Mouse (Mus musculus) liver, adult 2 months (tissue): ENCODE measurements at regions not wholly inside any gene's neighbourhood (a gene's known extent, or its start where the extent isn't known, plus 50 kb on each side); places are given as distances from the start of the nearest gene placed in this dataset.

Source experiments
- DNase-seq: peaks from one replicate; pipeline ENCODE4 v3.0.0-alpha.2; 2011; ENCODE audit warnings: low read depth, low spot score; ENCODE audit errors: extremely low read depth
- H3K27ac ChIP-seq: fragments of 200-500 bp; replicated peaks from 2 replicates; pipeline ENCODE4 v1.5.1; 2012; ENCODE audit warnings: low read depth, mild to moderate bottlenecking, control low read depth, inconsistent platforms, low read length; ENCODE audit not compliant: insufficient read depth
- H3K27me3 ChIP-seq: fragments of 200-500 bp; 2 replicates; pipeline ENCODE4 v1.6.1; 2012; ENCODE audit warnings: mild to moderate bottlenecking, moderate library complexity, low read length, inconsistent platforms; ENCODE audit not compliant: control insufficient read depth, insufficient read depth
- H3K36me3 ChIP-seq: fragments of 200-500 bp; 2 replicates; pipeline ENCODE4 v1.6.1; 2012; ENCODE audit warnings: low read length, inconsistent platforms; ENCODE audit not compliant: control insufficient read depth, insufficient read depth
- H3K4me1 ChIP-seq: fragments of 200-500 bp; 2 replicates; pipeline ENCODE4 v1.6.1; 2011; ENCODE audit warnings: low read length; ENCODE audit not compliant: control insufficient read depth, insufficient read depth
- H3K4me3 ChIP-seq: fragments of 200-500 bp; 2 replicates; pipeline ENCODE4 v1.5.1; 2011; ENCODE audit warnings: low read depth, mild to moderate bottlenecking, control low read depth, low read length, moderate library complexity; ENCODE audit not compliant: insufficient read depth
- H3K79me2 ChIP-seq: fragments of 200-500 bp; 2 replicates; pipeline ENCODE4 v1.6.1; 2012; ENCODE audit warnings: inconsistent platforms, mild to moderate bottlenecking, low read length, moderate library complexity; ENCODE audit not compliant: control insufficient read depth, insufficient read depth
- H3K9ac ChIP-seq: fragments of 200-500 bp; 2 replicates; pipeline ENCODE4 v1.6.1; 2012; ENCODE audit warnings: low read depth, mild to moderate bottlenecking, control low read depth, inconsistent platforms, low read length
- CTCF ChIP-seq: fragments of 200-500 bp; IDR thresholded peaks from 2 replicates; pipeline ENCODE4 v1.5.1; 2011; ENCODE audit warnings: low read depth, low read length, control low read depth
- POLR2A ChIP-seq: fragments of 200-500 bp; IDR thresholded peaks from 2 replicates; pipeline ENCODE4 v1.6.1; 2011; ENCODE audit warnings: low read length, control low read depth; ENCODE audit not compliant: insufficient read depth; ENCODE audit errors: extremely low read depth
- WGBS: fragments of 180-500 bp; shearing (Covaris S2); methylation state at CpG from one replicate; pipeline ENCODE4 v1.1.7; 2018; 5-methylcytosine and 5-hydroxymethylcytosine counted together

GRCm38 (mm10) chr4:7222922-7223321 is 1015.9 kb downstream of the Car8 start:
- no peak for DNase-seq
- no peak overlapping the region for H3K27ac ChIP-seq
- H3K36me3 ChIP-seq: no peaks in the 10 kb centered on the region
- H3K79me2 ChIP-seq: no peaks in the 10 kb centered on the region
- no peaks in the 10 kb centered on the region for H3K27me3 ChIP-seq
- H3K9ac ChIP-seq: no peak overlapping the region
- no peaks in the 10 kb centered on the region for H3K4me1 ChIP-seq
- WGBS: 97% methylated on average over 3 of the region's 3 CpGs
- H3K4me3 ChIP-seq: no peak overlapping the region
- no peak for TF ChIP-seq POLR2A
- no peak for TF ChIP-seq CTCF

GRCm38 (mm10) chr4:7220426-7220825 is 1018.4 kb downstream of the Car8 start:
- Histone ChIP-seq H3K9ac (no peak overlapping the region), H3K79me2 (no peaks in the 10 kb centered on the region), H3K4me3 (no peak overlapping the region), H3K4me1 (no peaks in the 10 kb centered on the region), H3K36me3 (no peaks in the 10 kb centered on the region), H3K27ac (no peak overlapping the region), H3K27me3 (no peaks in the 10 kb centered on the region)
- no peak for DNase-seq
- TF ChIP-seq POLR2A: no peak
- no peak for TF ChIP-seq CTCF

- Histone ChIP-seq H3K36me3 (no peaks in the 10 kb centered on the region), H3K4me1 (no peaks in the 10 kb centered on the region), H3K27me3 (no peaks in the 10 kb centered on the region), H3K9ac (no peak overlapping the region), H3K27ac (no peak overlapping the region), H3K79me2 (no peaks in the 10 kb centered on the region), H3K4me3 (no peak overlapping the region)
- no peak for DNase-seq
- TF ChIP-seq CTCF (no peak), POLR2A (no peak)
- WGBS: 95% methylated on average over 5 of the region's 5 CpGs
Observed at GRCm38 (mm10) chr4:7215048-7216030, 1023.5 kb downstream of the Car8 start.

GRCm38 (mm10) chr4:7206987-7207386 is 1031.9 kb downstream of the Car8 start:
- WGBS: 83% methylated on average over 1 of the region's 1 CpGs
- no peak overlapping the region for H3K9ac ChIP-seq
- H3K4me3 ChIP-seq: no peak overlapping the region
- DNase-seq: no peak
- no peaks in the 10 kb centered on the region for H3K27me3 ChIP-seq
- no peaks in the 10 kb centered on the region for H3K4me1 ChIP-seq
- no peaks in the 10 kb centered on the region for H3K36me3 ChIP-seq
- TF ChIP-seq POLR2A (no peak), CTCF (no peak)
- H3K27ac ChIP-seq: no peak overlapping the region
- H3K79me2 ChIP-seq: no peaks in the 10 kb centered on the region

DNA sequence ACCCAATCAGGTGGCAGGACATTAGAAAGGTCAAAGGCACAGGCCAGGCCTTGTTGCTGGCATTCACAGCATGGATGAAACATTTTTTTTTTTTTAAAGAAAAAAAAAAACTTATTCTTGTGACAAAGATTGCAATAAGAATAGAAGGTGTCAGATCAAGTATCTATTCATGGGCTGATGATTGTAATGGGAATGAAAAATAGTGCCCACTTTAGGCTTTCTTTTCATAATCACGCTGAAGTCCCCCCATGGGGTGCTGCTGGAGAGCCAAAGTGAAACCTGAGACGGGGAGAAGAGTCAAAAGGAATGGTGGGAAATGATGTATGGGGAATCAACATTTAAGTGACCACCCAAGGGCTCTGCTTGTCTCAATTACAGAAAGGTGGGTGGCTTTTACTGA is 1037.0 kb downstream of the Car8 start:
- no peaks in the 10 kb centered on the region for H3K27me3 ChIP-seq
- no peaks in the 10 kb centered on the region for H3K36me3 ChIP-seq
- peaks cover 3% of the 10 kb centered on the region; the same call in 1 of the 2 replicates for H3K4me1 ChIP-seq
- no peaks in the 10 kb centered on the region for H3K79me2 ChIP-seq
- WGBS: 90% methylated on average over 2 of the region's 2 CpGs
- no peak for DNase-seq
- H3K4me3 ChIP-seq: no peak overlapping the region
- TF ChIP-seq CTCF (no peak), POLR2A (no peak)
- H3K9ac ChIP-seq: no peak overlapping the region
- no peak overlapping the region for H3K27ac ChIP-seq

DNA sequence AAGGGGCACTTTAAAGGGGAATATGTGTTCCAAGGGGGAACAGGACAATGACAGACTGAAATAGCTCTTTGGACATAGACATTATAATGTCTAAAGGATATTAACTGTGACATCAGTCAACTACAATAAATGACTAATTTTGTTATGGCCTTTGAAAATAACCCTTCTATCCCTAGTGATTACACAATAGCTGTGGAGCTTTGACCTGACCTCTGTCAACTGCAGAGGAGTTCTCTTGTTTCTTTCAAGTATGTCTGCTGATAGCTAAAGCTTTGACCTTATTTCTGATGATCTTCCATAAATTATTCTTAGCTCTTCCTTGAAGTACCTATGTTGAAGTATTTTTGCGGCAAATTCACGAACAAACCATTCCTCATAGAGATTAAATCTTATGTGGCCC is 1038.9 kb downstream of the Car8 start:
- Histone ChIP-seq H3K36me3 (no peaks in the 10 kb centered on the region), H3K4me1 (peaks cover 7% of the 10 kb centered on the region), H3K79me2 (no peaks in the 10 kb centered on the region), H3K27me3 (no peaks in the 10 kb centered on the region), H3K4me3 (no peak overlapping the region), H3K9ac (no peak overlapping the region), H3K27ac (no peak overlapping the region)
- peak; percentile 87 for DNase-seq
- WGBS: 92% methylated on average over 2 of the region's 2 CpGs
- no peak for TF ChIP-seq CTCF
- TF ChIP-seq POLR2A: no peak
